Mouse (Mus musculus): ENCODE results near the gene Egfem1.

The Egfem1 gene

GRCm38 (mm10) chr3:29134509-29134908 is 52.7 kb downstream of the Egfem1 start:
- DNase-seq (ENCODE audit: low read depth, low spot score) = no peak

DNA sequence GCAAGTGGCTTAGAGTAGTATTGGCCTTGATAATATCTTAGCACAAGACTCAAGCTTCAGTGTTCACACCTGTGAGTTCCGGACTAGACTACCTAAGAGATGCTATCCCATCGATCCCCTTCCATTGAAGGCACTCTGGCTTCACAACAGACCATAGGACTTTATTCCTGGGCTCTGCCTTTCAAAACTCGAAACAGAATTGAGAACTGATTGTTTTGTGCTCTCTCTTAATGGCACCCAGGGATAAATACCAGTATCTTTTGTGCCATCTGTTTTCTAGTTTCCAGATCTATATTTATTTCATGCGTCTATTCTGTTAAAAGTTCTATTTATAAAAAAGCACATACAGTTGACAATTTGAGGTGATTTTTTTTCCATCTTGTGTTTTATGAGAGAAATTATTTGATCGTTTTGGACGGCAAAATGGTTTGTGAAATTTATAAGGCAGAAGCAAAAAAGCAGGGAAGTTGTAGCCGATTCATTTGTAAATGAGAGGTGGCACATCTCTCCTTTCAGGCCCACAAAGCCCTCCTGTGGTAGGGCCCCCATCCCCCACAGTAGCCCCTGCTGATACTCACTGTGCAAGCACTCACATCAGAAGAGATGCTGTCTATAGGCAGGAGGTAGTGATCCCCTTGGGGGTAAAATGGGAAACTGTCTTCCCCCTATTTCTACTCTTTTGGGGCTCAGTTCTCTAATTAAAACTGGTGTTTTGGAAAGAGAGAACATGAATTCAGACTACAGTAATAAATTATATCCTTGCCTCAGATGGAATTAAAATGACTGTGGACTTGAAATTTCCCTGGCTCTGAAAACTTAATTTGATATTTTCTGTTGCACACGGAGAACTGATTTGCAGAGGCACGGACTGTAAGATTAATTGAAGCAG is 53.6 kb downstream of the Egfem1 start:
- peak; percentile 20 for DNase-seq (ENCODE audit: low read depth, low spot score)

DNA sequence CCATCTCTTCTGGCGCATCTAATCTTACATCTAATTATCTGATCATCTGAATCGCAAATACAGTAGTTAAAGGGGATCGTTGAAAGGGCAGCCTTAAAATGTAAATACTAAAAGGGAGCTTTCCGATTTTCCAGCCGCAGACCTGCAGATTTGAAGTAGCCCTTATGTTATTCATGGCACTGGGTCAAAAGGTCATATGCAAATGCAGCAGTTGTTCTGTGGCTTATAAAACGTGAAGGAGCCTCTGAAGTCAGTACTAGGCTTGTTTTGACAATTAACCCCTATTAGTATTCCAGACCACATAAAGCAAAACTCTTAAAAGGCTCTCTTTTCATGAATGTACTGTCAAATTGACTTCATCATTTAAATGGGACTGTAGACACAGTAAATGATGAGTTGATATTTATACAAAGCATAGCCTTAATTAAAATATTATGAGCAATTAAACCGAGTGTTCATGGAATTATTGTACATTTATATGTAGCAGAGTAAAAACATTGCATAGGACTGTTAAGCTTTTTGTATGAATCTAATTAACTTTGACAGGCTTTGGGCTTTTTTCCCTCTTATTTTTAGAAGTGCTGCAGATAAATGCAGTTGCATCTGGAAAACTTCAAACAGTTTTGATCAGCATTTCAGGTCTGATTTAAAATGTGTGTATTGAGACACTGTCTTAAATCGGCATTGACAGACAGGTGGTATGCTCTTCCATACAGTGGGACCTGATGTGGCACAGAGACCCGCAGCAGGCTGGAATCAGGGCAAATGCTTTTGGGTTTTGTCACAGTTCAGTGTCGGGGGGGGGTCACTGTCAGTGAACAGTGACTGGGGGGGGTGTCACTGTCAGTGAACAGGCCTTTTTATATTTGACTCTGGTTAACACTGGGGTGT is 54.5 kb downstream of the Egfem1 start:
- no peak for DNase-seq (ENCODE audit: low read depth, low spot score)

- DNase-seq (ENCODE audit: low read depth, low spot score) = no peak
These were observed 86.6 kb downstream of the Egfem1 start for GRCm38 (mm10) chr3:29168401-29168800.

DNA sequence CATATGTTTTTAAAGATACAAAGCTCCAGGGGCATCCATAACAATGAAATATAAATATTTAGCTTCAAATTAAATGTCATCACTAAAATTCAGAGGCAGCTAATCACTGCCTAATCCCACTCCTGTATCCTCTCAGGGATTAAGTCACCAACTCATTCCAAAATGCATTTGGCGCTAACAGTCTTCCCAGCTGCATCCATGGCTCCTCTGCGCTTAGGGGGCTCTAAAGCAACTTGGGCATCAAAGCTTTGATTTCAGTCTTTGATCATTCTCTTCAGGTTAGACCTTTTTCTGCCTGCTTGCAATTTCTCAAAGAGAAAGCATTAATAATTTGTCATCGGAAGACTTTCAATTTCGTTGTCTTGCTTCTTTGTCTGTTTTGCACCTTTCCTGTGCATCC is 87.2 kb downstream of the Egfem1 start:
- DNase-seq (ENCODE audit: low read depth, low spot score) = no peak

GRCm38 (mm10) chr3:29176991-29177390 is 95.2 kb downstream of the Egfem1 start:
- no peak for DNase-seq (ENCODE audit: low read depth, low spot score)

GRCm38 (mm10) chr3:29182988-29183387 is 101.2 kb downstream of the Egfem1 start:
- DNase-seq (ENCODE audit: low read depth, low spot score) = no peak

GRCm38 (mm10) chr3:29183615-29184198 is 101.9 kb downstream of the Egfem1 start:
- DNase-seq (ENCODE audit: low read depth, low spot score) = no peak

- DNase-seq (ENCODE audit: low read depth, low spot score) = no peak
These were observed 102.8 kb downstream of the Egfem1 start for GRCm38 (mm10) chr3:29184486-29185241.

- no peak for DNase-seq (ENCODE audit: low read depth, low spot score)
These were observed 108.4 kb downstream of the Egfem1 start for GRCm38 (mm10) chr3:29190263-29190662.

DNA sequence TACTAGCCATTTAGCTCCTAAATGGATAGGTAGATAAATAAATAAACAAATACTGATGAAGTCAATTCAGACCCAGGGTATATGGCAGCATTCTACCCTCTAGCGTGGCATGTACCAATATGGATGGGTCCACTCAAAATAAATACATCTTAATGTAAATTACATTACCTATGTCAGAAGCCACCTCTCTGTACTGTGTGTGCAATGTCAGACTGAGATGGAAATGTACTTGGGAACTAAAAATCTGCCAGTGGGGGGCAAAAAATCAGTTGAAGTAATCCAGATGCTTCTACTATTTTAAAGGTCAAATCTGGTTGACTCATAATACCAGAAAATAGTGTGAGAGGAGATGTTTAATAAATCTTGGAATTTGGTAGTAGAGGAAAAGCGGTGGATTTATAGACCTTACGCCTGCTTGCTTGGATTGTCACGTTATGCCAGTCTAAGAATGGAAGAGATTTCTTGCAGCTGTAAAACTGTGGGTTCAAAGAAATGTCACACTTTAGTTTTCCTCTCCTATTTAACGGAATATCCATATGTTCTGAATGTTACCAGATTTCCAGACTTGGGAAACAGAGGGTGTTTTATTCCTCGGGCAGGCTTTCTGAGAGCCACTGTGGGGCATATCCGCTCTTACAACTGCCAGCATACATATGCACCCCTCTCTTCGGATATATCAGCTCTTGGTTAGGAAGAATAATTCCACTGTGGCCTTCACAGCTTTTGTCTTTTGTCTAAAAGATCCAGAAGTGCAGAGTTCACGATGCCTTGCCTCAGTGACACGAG is 116.1 kb downstream of the Egfem1 start:
- DNase-seq (ENCODE audit: low read depth, low spot score) = peak; percentile 45

GRCm38 (mm10) chr3:29200601-29201000 is 118.8 kb downstream of the Egfem1 start:
- DNase-seq (ENCODE audit: low read depth, low spot score) = peak; percentile 56

DNA sequence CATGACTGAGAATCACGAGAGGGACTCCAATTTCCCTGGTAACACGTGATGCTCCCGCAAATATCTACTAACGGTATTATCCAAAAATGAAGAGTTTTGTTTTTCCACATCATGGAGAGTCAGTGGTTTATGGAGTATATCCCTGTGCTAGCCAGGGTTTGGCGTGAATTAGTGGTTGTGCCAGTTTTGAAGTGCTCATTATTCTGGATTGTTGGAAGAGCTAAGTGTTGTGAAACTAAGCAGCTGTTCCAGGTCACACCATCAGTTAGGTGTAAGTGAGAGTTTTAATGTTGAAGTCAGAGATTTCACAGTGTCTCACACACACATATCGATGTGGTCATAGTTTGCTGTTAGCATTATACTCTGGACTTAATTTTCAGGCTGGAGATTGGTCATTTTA is 120.7 kb downstream of the Egfem1 start:
- DNase-seq (ENCODE audit: low read depth, low spot score) = peak; percentile 26

- DNase-seq (ENCODE audit: low read depth, low spot score) = no peak
These were observed 140.6 kb downstream of the Egfem1 start for GRCm38 (mm10) chr3:29222414-29222813.

DNA sequence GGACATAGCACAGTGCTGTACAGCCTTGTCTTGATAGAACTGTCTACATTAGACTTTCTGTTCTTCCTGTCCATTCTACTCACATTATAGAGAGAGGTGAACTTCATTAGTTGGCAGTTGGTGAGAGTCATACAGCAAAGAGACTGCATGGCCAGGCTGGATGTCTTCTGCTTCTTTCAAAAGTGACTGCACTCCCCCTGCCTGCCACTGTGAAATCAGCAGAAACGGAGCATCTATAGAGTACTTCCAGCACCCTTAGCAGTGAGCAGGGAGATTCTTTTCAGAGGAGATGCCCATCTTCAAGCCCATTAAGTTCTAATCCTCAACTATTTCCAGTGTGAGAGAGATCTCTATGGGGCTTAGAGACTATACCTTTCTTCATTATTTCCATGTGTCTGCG is 147.9 kb downstream of the Egfem1 start:
- DNase-seq (ENCODE audit: low read depth, low spot score) = no peak

- no peak for DNase-seq (ENCODE audit: low read depth, low spot score)
These were observed 153.7 kb downstream of the Egfem1 start for GRCm38 (mm10) chr3:29235477-29235876.

DNA sequence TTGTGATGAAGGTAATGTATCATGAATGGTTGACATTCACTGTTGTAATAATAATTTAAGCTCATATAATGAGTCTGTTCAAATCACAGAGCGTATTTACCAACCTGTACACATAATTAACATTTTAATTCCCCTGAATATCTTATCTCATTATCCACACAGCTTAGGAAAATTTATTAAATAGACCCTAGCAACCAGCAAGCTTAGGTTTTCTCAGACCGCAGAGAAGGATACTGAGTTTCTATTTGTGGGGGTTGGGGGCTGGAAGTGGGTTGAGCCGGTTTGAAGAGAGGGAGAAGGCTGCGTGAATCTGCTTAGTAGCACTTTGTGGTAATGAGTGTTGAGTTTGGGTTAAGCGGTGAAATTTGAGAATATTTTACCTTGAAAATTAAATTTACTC is 154.7 kb downstream of the Egfem1 start:
- DNase-seq (ENCODE audit: low read depth, low spot score) = no peak

DNA sequence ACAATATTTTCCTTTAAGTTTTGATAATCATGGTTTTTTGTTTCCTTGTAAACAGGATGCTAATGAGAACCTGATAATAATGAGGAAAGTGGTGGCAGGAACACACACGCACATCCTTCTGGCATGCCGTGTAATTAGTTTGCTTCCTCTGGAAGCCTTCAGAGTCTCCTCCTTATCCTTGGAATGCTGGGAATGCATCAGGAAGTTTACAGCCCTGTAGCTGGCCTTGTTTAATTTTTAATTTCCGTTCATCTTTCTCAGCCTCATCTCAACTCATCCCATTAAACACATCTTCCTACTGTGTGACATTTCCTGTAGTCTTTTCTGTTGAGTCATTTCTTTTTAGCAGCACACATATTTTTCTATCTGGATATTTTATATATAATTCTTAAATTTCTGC is 161.8 kb downstream of the Egfem1 start:
- DNase-seq (ENCODE audit: low read depth, low spot score) = no peak

DNA sequence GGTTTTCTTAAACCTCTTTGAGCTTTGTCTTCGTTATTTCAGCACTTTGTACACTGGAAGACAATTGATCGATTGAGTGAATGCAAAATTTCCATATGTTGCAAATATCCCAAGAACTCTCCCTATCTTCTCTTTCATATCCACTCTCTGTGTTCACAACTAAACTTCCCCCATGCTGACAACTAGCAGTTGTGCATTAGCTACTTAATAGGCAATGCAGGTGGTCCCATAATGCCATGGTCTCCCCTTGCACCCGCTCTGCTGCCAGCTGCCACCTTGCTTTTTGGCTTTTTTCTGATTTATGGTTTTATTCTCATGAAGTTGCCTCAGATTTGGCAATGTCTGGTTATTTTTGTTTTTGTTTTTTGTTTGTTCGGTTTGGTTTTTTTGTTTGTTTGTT is 209.8 kb downstream of the Egfem1 start:
- no peak for DNase-seq (ENCODE audit: low read depth, low spot score)

DNA sequence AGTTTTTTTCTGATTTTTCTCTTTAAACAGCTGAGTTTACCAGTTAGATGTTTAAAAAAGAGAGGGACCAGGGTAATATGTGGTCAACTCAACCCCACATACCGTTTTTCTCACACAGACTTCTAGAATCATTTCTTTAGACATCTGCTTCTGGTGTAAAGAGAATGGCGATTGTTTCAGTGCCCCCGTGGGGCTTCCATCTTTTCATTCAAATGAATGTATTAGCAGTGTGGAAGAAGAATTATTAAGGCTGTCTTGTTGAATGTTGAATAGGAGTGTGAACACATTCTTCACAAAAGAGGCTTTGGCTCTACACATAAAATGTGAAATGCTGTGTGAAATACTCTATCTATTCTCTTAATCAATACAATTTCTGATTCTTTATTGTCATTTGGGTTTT is 210.4 kb downstream of the Egfem1 start:
- DNase-seq (ENCODE audit: low read depth, low spot score) = no peak

DNA sequence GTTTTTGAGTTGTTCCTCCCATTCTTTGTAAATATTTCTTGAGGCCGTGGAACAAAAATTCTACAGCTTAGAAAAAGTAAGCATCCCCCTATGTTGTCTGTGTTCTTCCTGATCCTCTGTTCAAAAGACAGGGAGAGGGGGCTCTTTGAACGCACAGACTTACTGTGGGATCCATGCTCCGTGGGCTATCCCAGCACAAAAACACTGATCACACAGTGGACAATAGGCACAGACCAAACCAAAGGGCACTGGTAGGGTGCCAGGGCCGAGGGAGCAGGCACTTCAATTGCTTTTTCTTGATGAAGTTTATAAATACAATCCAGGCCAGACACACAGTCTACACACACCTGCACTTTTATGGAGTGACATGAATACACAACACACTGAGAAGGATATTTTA is 211.4 kb downstream of the Egfem1 start:
- no peak for DNase-seq (ENCODE audit: low read depth, low spot score)
